Mouse (Mus musculus) limb, embryonic 12.5 days (tissue): ENCODE results near the gene Sypl2. TPM values are rescaled to one million over a fixed set of nuclear protein-coding genes. Genes with fewer than 3 reads are reported as not detected.

Experiments used
- ATAC-seq: fragments of 200-750 bp; cut with Nextera tagmentation; 2 replicates; pipeline ENCODE4 v1.8.0; 2017; ENCODE audit warnings: low read depth, moderate TSS enrichment; ENCODE audit not compliant: insufficient number of reproducible peaks, insufficient read depth, low FRiP score, low TSS enrichment
- H3K27ac ChIP-seq: fragments of 300-500 bp; sonication (generic); 2 replicates; pipeline ENCODE4 v1.5.1; 2016; ENCODE audit warnings: mild to moderate bottlenecking, moderate library complexity
- H3K27me3 ChIP-seq: fragments of 300-500 bp; sonication (generic); 2 replicates; pipeline ENCODE4 v1.6.1; 2016; ENCODE audit warnings: mild to moderate bottlenecking, moderate library complexity
- H3K36me3 ChIP-seq: fragments of 300-500 bp; sonication (generic); 2 replicates; pipeline ENCODE4 v1.6.1; 2016; ENCODE audit warnings: mild to moderate bottlenecking, moderate library complexity
- H3K4me1 ChIP-seq: fragments of 300-500 bp; sonication (generic); replicated peaks from 2 replicates; pipeline ENCODE4 v1.6.1; 2016
- H3K4me2 ChIP-seq: fragments of 300-500 bp; sonication (generic); 2 replicates; pipeline ENCODE4 v1.6.1; 2016; ENCODE audit warnings: mild to moderate bottlenecking, moderate library complexity
- H3K4me3 ChIP-seq: fragments of 300-500 bp; sonication (generic); replicated peaks from 2 replicates; pipeline ENCODE4 v1.5.1; 2016; ENCODE audit warnings: mild to moderate bottlenecking
- H3K9ac ChIP-seq: fragments of 300-500 bp; sonication (generic); replicated peaks from 2 replicates; pipeline ENCODE4 v1.6.1; 2016; ENCODE audit warnings: mild to moderate bottlenecking, moderate library complexity
- H3K9me3 ChIP-seq: fragments of 300-500 bp; sonication (generic); 2 replicates; pipeline ENCODE4 v1.6.1; 2016; ENCODE audit warnings: mild to moderate bottlenecking, moderate library complexity
- WGBS: fragments of 180-500 bp; shearing (Covaris S2); methylation state at CpG from one replicate; pipeline ENCODE4 v1.1.7; 2016; 5-methylcytosine and 5-hydroxymethylcytosine counted together
- polyA plus RNA-seq: library from polyadenylated mRNA; unstranded; fragments of >200 nt; fragmentation: Nextera tagmentation; extraction: Ambion mirVana; gene quantifications from 2 replicates; pipeline ENCODE4 v1.2.1, GENCODE M21; 2016

Gene Sypl2
- polyA plus RNA-seq, 1 experiment from 2014 or later = 0.87 TPM

- ATAC-seq = no peak
- H3K4me1 ChIP-seq = peaks cover 27% of the 10 kb centered on the region
- 70% methylated on average over 4 of the region's 4 CpGs for WGBS
- no peak overlapping the region for H3K9ac ChIP-seq
- H3K4me2 ChIP-seq = no peak overlapping the region
- no peak overlapping the region for H3K4me3 ChIP-seq
- no peaks in the 10 kb centered on the region for H3K27me3 ChIP-seq
- peaks cover 9% of the 10 kb centered on the region; the same call in 1 of the 2 replicates for H3K36me3 ChIP-seq
- H3K9me3 ChIP-seq = no peaks in the 10 kb centered on the region
- H3K27ac ChIP-seq = 0 out of 2 replicates have a peak overlapping the region, but pooled peaks have one; percentile 36
Observed at GRCm38 (mm10) chr3:108193686-108194085, 32.8 kb downstream of the Sypl2 start.

GRCm38 (mm10) chr3:108189897-108190296, 36.6 kb downstream of the Sypl2 start:
- Histone ChIP-seq H3K4me3 (no peak overlapping the region), H3K36me3 (no peaks in the 10 kb centered on the region), H3K27me3 (peaks cover 22% of the 10 kb centered on the region), H3K9me3 (no peaks in the 10 kb centered on the region), H3K4me2 (no peak overlapping the region), H3K9ac (no peak overlapping the region), H3K4me1 (peaks cover 24% of the 10 kb centered on the region), H3K27ac (no peak overlapping the region)
- WGBS = 67% methylated on average over 5 of the region's 5 CpGs
- ATAC-seq = no peak

- 64% methylated on average over 9 of the region's 9 CpGs for WGBS
Observed at GRCm38 (mm10) chr3:108188716-108189490, 37.5 kb downstream of the Sypl2 start.

GRCm38 (mm10) chr3:108187111-108187795, 39.2 kb downstream of the Sypl2 start:
- Histone ChIP-seq H3K27me3 (peaks cover 22% of the 10 kb centered on the region), H3K4me3 (peak overlapping the region; percentile 75), H3K4me1 (peaks cover 18% of the 10 kb centered on the region), H3K9ac (peak overlapping the region; percentile 78; the same call in 1 of the 2 replicates), H3K36me3 (no peaks in the 10 kb centered on the region), H3K27ac (no peak overlapping the region), H3K4me2 (peak overlapping the region; percentile 90), H3K9me3 (no peaks in the 10 kb centered on the region)
- no peak for ATAC-seq
- 53% methylated on average over 20 of the region's 20 CpGs for WGBS

More at GRCm38 (mm10) chr3:108188716-108189490, 37.5 kb downstream of the Sypl2 start:
- Histone ChIP-seq H3K27ac (no peak overlapping the region), H3K9ac (no peak overlapping the region), H3K4me2 (no peak overlapping the region), H3K9me3 (no peaks in the 10 kb centered on the region), H3K4me1 (peaks cover 24% of the 10 kb centered on the region), H3K4me3 (no peak overlapping the region), H3K27me3 (peaks cover 22% of the 10 kb centered on the region), H3K36me3 (no peaks in the 10 kb centered on the region)
- no peak for ATAC-seq

- Histone ChIP-seq H3K4me1 (peaks cover 18% of the 10 kb centered on the region), H3K36me3 (no peaks in the 10 kb centered on the region), H3K9me3 (no peaks in the 10 kb centered on the region), H3K4me3 (peak within 1 kb of the TSS; percentile 75), H3K9ac (peak within 1 kb of the TSS; percentile 78), H3K27ac (no peak within 1 kb of the TSS), H3K27me3 (peaks cover 22% of the 10 kb centered on the region), H3K4me2 (peak within 1 kb of the TSS; percentile 90)
- peak; percentile 67 for ATAC-seq
- 1% methylated on average over 98 of the region's 100 CpGs for WGBS
Observed at GRCm38 (mm10) chr3:108186098-108187047, 40.1 kb downstream of the Sypl2 start, which contains the start of gene Amigo1. TSS of gene Amigo1 (plus strand) at chr3:108186335.

GRCm38 (mm10) chr3:108185460-108186097, 40.9 kb downstream of the Sypl2 start:
- WGBS = 5% methylated on average over 16 of the region's 16 CpGs
- H3K27me3 ChIP-seq = peaks cover 22% of the 10 kb centered on the region
- no peak for ATAC-seq

GRCm38 (mm10) chr3:108184742-108185141, 41.7 kb downstream of the Sypl2 start:
- Histone ChIP-seq H3K9me3 (no peaks in the 10 kb centered on the region), H3K36me3 (no peaks in the 10 kb centered on the region), H3K27ac (no peak overlapping the region), H3K27me3 (peaks cover 22% of the 10 kb centered on the region), H3K9ac (no peak overlapping the region), H3K4me1 (peaks cover 15% of the 10 kb centered on the region), H3K4me3 (no peak overlapping the region), H3K4me2 (no peak overlapping the region)
- ATAC-seq = no peak
- 72% methylated on average over 3 of the region's 3 CpGs for WGBS

More at GRCm38 (mm10) chr3:108185460-108186097, 40.9 kb downstream of the Sypl2 start:
- H3K4me1 ChIP-seq = peaks cover 18% of the 10 kb centered on the region
- H3K4me2 ChIP-seq = peak overlapping the region; percentile 90
- H3K36me3 ChIP-seq = no peaks in the 10 kb centered on the region
- H3K9me3 ChIP-seq = no peaks in the 10 kb centered on the region
- H3K27ac ChIP-seq = no peak overlapping the region
- H3K9ac ChIP-seq = peak overlapping the region; percentile 78; the same call in 1 of the 2 replicates
- H3K4me3 ChIP-seq = peak overlapping the region; percentile 75

GRCm38 (mm10) chr3:108180514-108180913, 45.9 kb downstream of the Sypl2 start:
- Histone ChIP-seq H3K9me3 (no peaks in the 10 kb centered on the region), H3K4me1 (peaks cover 6% of the 10 kb centered on the region; the same call in 1 of the 2 replicates), H3K27ac (no peak overlapping the region), H3K9ac (no peak overlapping the region), H3K4me2 (no peak overlapping the region), H3K4me3 (no peak overlapping the region), H3K36me3 (no peaks in the 10 kb centered on the region), H3K27me3 (0 out of 2 replicates have a peak, but pooled peaks cover 3% of the 10 kb centered on the region)
- 44% methylated on average over 2 of the region's 2 CpGs for WGBS
- no peak for ATAC-seq

- Histone ChIP-seq H3K9me3 (no peaks in the 10 kb centered on the region), H3K4me2 (no peak overlapping the region), H3K9ac (no peak overlapping the region), H3K36me3 (no peaks in the 10 kb centered on the region), H3K27me3 (peaks cover 6% of the 10 kb centered on the region; the same call in 1 of the 2 replicates), H3K4me3 (no peak overlapping the region), H3K27ac (0 out of 2 replicates have a peak overlapping the region, but pooled peaks have one; percentile 50), H3K4me1 (peaks cover 13% of the 10 kb centered on the region)
- ATAC-seq = peak; percentile 38; the same call in 1 of the 2 replicates
- WGBS = 72% methylated on average over 7 of the region's 7 CpGs
Observed at GRCm38 (mm10) chr3:108178756-108179715, 47.4 kb downstream of the Sypl2 start.
